Mouse (Mus musculus): Measurements from ENCODE around the gene Fat1. TPM values are rescaled to one million over a fixed set of nuclear protein-coding genes. Genes with fewer than 3 reads are reported as not detected.
"Not testable (repeated sequence)": the region's sequence is repeated elsewhere in the genome, so short reads cannot be mapped to it uniquely, and the experiment has no call there.

The Fat1 gene
- total and polyA plus RNA-seq, 2 experiments, result 8.9 to 9.6 TPM

GRCm38 (mm10) chr8:45062982-45063924 is 128.0 kb downstream of the Fat1 start:
- peak overlapping the region; percentile 66 for H3K9ac ChIP-seq (ENCODE audit: low read depth, low read length)
- peaks cover 5% of the 10 kb centered on the region; the same call in 1 of the 2 replicates for H3K4me1 ChIP-seq (ENCODE audit: control insufficient read depth, insufficient read depth, low read length)
- H3K36me3 ChIP-seq (ENCODE audit: control insufficient read depth, insufficient read depth, low read length), result no peaks in the 10 kb centered on the region
- no peak for TF ChIP-seq POLR2A (IDR thresholded peaks at IDR 0.05; ENCODE audit: extremely low read depth, insufficient read depth, low read length)
- TF ChIP-seq CTCF (IDR thresholded peaks at IDR 0.05; ENCODE audit: low read depth, low read length), result no peak
- peak overlapping the region; percentile 43 for H3K4me3 ChIP-seq (ENCODE audit: insufficient read depth, low read depth, low read length)
- H3K27ac ChIP-seq (replicated peaks; ENCODE audit: insufficient read depth, low read depth, low read length), result peak overlapping the region; percentile 87
- 29% methylated on average over 25 of the region's 25 CpGs for WGBS
- no peaks in the 10 kb centered on the region for H3K27me3 ChIP-seq (ENCODE audit: control insufficient read depth, insufficient read depth, low read length)
- H3K79me2 ChIP-seq (ENCODE audit: control insufficient read depth, insufficient read depth, low read length), result no peaks in the 10 kb centered on the region
- DNase-seq (ENCODE audit: extremely low read depth, low read depth, low spot score), result peak; percentile 85

- Histone ChIP-seq H3K27me3 (ENCODE audit: control insufficient read depth, insufficient read depth, low read length) (no peaks in the 10 kb centered on the region), H3K4me3 (ENCODE audit: insufficient read depth, low read depth, low read length) (no peak overlapping the region), H3K4me1 (ENCODE audit: control insufficient read depth, insufficient read depth, low read length) (peaks cover 7% of the 10 kb centered on the region; the same call in 1 of the 2 replicates), H3K9ac (ENCODE audit: low read depth, low read length) (no peak overlapping the region), H3K27ac (replicated peaks; ENCODE audit: insufficient read depth, low read depth, low read length) (no peak overlapping the region), H3K79me2 (ENCODE audit: control insufficient read depth, insufficient read depth, low read length) (no peaks in the 10 kb centered on the region), H3K36me3 (ENCODE audit: control insufficient read depth, insufficient read depth, low read length) (no peaks in the 10 kb centered on the region)
- TF ChIP-seq CTCF (IDR thresholded peaks at IDR 0.05; ENCODE audit: low read depth, low read length) (no peak), POLR2A (IDR thresholded peaks at IDR 0.05; ENCODE audit: extremely low read depth, insufficient read depth, low read length) (no peak)
- no peak for DNase-seq (ENCODE audit: extremely low read depth, low read depth, low spot score)
- 63% methylated on average over 8 of the region's 8 CpGs for WGBS
Observed at GRCm38 (mm10) chr8:45064197-45064869, 129.1 kb downstream of the Fat1 start.

GRCm38 (mm10) chr8:45065391-45065790 is 130.1 kb downstream of the Fat1 start:
- DNase-seq (ENCODE audit: extremely low read depth, low read depth, low spot score); H3K36me3 ChIP-seq (ENCODE audit: control insufficient read depth, insufficient read depth, low read length); H3K27ac ChIP-seq (replicated peaks; ENCODE audit: insufficient read depth, low read depth, low read length); H3K9ac ChIP-seq (ENCODE audit: low read depth, low read length); H3K27me3 ChIP-seq (ENCODE audit: control insufficient read depth, insufficient read depth, low read length); H3K4me3 ChIP-seq (ENCODE audit: insufficient read depth, low read depth, low read length); H3K79me2 ChIP-seq (ENCODE audit: control insufficient read depth, insufficient read depth, low read length): not testable (repeated sequence)
- H3K4me1 ChIP-seq (ENCODE audit: control insufficient read depth, insufficient read depth, low read length), result peaks cover 13% of the 10 kb centered on the region; the same call in 1 of the 2 replicates
- WGBS, result 85% methylated on average over 1 of the region's 1 CpGs

DNA sequence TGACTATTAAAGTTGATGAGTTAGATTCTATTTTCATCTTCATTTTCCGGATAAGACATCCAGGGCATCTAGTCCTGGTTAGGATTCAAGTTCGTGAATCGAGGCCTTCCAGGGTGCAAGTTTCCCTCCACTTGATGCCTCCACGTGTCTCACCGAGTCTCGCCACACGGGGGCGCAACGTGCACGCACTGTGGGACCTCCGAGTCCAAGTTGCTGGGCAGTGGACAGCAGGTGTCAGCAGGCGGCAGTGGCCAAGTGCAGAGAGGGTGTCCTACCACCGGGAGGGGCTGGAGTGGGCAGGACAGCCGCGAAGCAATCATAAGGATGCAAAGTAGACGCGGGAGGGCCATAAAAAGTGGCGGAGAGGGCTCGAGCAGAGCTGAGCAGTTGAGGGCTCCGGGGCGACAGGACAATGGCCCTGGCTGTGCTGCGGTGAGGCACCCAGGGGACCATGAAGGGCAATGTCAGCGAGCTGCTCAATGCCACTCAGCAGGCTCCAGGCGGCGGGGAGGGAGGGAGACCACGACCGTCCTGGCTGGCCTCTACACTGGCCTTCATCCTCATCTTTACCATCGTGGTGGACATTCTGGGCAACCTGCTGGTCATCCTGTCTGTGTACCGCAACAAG is 133.6 kb downstream of the Fat1 start, which contains the start of gene Mtnr1a:
Mtnr1a (plus strand) TSS at position 379 of the 628 bp plus-strand sequence.
- Histone ChIP-seq H3K79me2 (ENCODE audit: control insufficient read depth, insufficient read depth, low read length) (no peaks in the 10 kb centered on the region), H3K27me3 (ENCODE audit: control insufficient read depth, insufficient read depth, low read length) (no peaks in the 10 kb centered on the region), H3K4me1 (ENCODE audit: control insufficient read depth, insufficient read depth, low read length) (0 out of 2 replicates have a peak, but pooled peaks cover 10% of the 10 kb centered on the region), H3K27ac (replicated peaks; ENCODE audit: insufficient read depth, low read depth, low read length) (no peak within 1 kb of the TSS; the same call in 1 of the 2 replicates), H3K36me3 (ENCODE audit: control insufficient read depth, insufficient read depth, low read length) (no peaks in the 10 kb centered on the region), H3K9ac (ENCODE audit: low read depth, low read length) (peak within 1 kb of the TSS; percentile 23), H3K4me3 (ENCODE audit: insufficient read depth, low read depth, low read length) (peak within 1 kb of the TSS; percentile 25; the same call in 1 of the 2 replicates)
- WGBS, result 8% methylated on average over 29 of the region's 29 CpGs
- peak; percentile 74 for DNase-seq (ENCODE audit: extremely low read depth, low read depth, low spot score)
- TF ChIP-seq POLR2A (IDR thresholded peaks at IDR 0.05; ENCODE audit: extremely low read depth, insufficient read depth, low read length) (no peak), CTCF (IDR thresholded peaks at IDR 0.05; ENCODE audit: low read depth, low read length) (peak; percentile 100)

GRCm38 (mm10) chr8:45070949-45071348 is 135.7 kb downstream of the Fat1 start:
- peak; percentile 50 for DNase-seq (ENCODE audit: extremely low read depth, low read depth, low spot score)
- Histone ChIP-seq H3K79me2 (ENCODE audit: control insufficient read depth, insufficient read depth, low read length) (no peaks in the 10 kb centered on the region), H3K4me3 (ENCODE audit: insufficient read depth, low read depth, low read length) (no peak overlapping the region), H3K36me3 (ENCODE audit: control insufficient read depth, insufficient read depth, low read length) (no peaks in the 10 kb centered on the region), H3K9ac (ENCODE audit: low read depth, low read length) (no peak overlapping the region), H3K27me3 (ENCODE audit: control insufficient read depth, insufficient read depth, low read length) (no peaks in the 10 kb centered on the region), H3K27ac (replicated peaks; ENCODE audit: insufficient read depth, low read depth, low read length) (no peak overlapping the region), H3K4me1 (ENCODE audit: control insufficient read depth, insufficient read depth, low read length) (0 out of 2 replicates have a peak, but pooled peaks cover 8% of the 10 kb centered on the region)
- TF ChIP-seq POLR2A (IDR thresholded peaks at IDR 0.05; ENCODE audit: extremely low read depth, insufficient read depth, low read length) (no peak), CTCF (IDR thresholded peaks at IDR 0.05; ENCODE audit: low read depth, low read length) (no peak)
- 55% methylated on average over 8 of the region's 8 CpGs for WGBS

All from liver, adult 2 months (tissue).